Mouse (Mus musculus) MEL (cell line): ENCODE measurements around the gene Relt. TPM values are rescaled to one million over a fixed set of nuclear protein-coding genes. Genes with fewer than 3 reads are reported as not detected.

ENCODE experiments used
- DNase-seq: peaks from one replicate; pipeline ENCODE4 v3.0.0; 2011; ENCODE audit warnings: low read depth, low spot score
- H3K27ac ChIP-seq: 2 replicates; pipeline ENCODE4 v1.5.1; 2012; ENCODE audit warnings: low read depth, mild to moderate bottlenecking, control low read depth, low read length, moderate library complexity; ENCODE audit not compliant: control insufficient read depth
- H3K27me3 ChIP-seq, 2 experiments: fragments of 150-350 bp in 1 of 2; sonication (generic) in 1 of 2; 2 replicates each; pipeline ENCODE4 v1.6.1; 2012; ENCODE audit warnings: low read length in 2 of 2, mild to moderate bottlenecking in 2 of 2, improper control_type of control experiment in 1 of 2, moderate library complexity in 1 of 2; ENCODE audit not compliant: insufficient read depth in 2 of 2, control insufficient read depth in 1 of 2
- H3K36me3 ChIP-seq, 2 experiments: 2 replicates each; pipeline ENCODE4 v1.6.1; 2012 to 2014; ENCODE audit warnings: low read length in 2 of 2, improper control_type of control experiment in 1 of 2, inconsistent platforms in 1 of 2, mild to moderate bottlenecking in 1 of 2; ENCODE audit not compliant: insufficient read depth in 2 of 2, control insufficient read depth in 1 of 2
- H3K4me1 ChIP-seq, 2 experiments: fragments of 150-350 bp in 1 of 2; sonication (generic) in 1 of 2; 2 replicates each; pipeline ENCODE4 v1.6.1; 2012; ENCODE audit warnings: low read length in 2 of 2, improper control_type of control experiment in 1 of 2, mild to moderate bottlenecking in 1 of 2; ENCODE audit not compliant: insufficient read depth in 2 of 2, control insufficient read depth in 1 of 2
- H3K4me3 ChIP-seq, 2 experiments: fragments of 150-350 bp in 1 of 2; sonication (generic) in 1 of 2; 2 replicates each; pipeline ENCODE4 v1.5.1; 2012; ENCODE audit warnings: low read depth in 2 of 2, low read length in 2 of 2, mild to moderate bottlenecking in 2 of 2, moderate library complexity in 2 of 2, control low read depth in 1 of 2, improper control_type of control experiment in 1 of 2; ENCODE audit not compliant: control insufficient read depth in 1 of 2, insufficient read depth in 1 of 2
- H3K79me2 ChIP-seq: 2 replicates; pipeline ENCODE4 v1.6.1; 2012; ENCODE audit warnings: mild to moderate bottlenecking, low read length, moderate library complexity; ENCODE audit not compliant: control insufficient read depth, poor library complexity, insufficient read depth
- H3K9ac ChIP-seq: 2 replicates; pipeline ENCODE4 v1.6.1; 2012; ENCODE audit warnings: low read depth, mild to moderate bottlenecking, control low read depth, low read length, moderate library complexity; ENCODE audit not compliant: control insufficient read depth, poor library complexity, severe bottlenecking
- H3K9me3 ChIP-seq: fragments of 150-350 bp; sonication (generic); replicated peaks from 2 replicates; pipeline ENCODE4 v1.6.1; 2012; ENCODE audit warnings: mild to moderate bottlenecking, low read length, improper control_type of control experiment, moderate library complexity; ENCODE audit not compliant: insufficient read depth
- BHLHE40 ChIP-seq: IDR thresholded peaks from 2 replicates; pipeline ENCODE4 v1.6.1; 2012; ENCODE audit warnings: low read depth, mild to moderate bottlenecking, inconsistent platforms, low read length, improper control_type of control experiment, borderline replicate concordance
- CTCF ChIP-seq, 3 experiments: IDR thresholded peaks in 2 of 3; conservative IDR thresholded peaks in 1 of 3; 2 replicates each; pipeline ENCODE4 v1.5.1; 2011 to 2012; ENCODE audit warnings: low read length in 3 of 3, low read depth in 2 of 3, mild to moderate bottlenecking in 2 of 3, improper control_type of control experiment in 1 of 3, inconsistent platforms in 1 of 3, mixed read lengths in 1 of 3, moderate library complexity in 1 of 3; ENCODE audit not compliant: control insufficient read depth in 1 of 3, insufficient read depth in 1 of 3, poor library complexity in 1 of 3, severe bottlenecking in 1 of 3
- ELF1 ChIP-seq: IDR thresholded peaks from 2 replicates; pipeline ENCODE4 v1.6.1; 2014; ENCODE audit warnings: low read depth, mild to moderate bottlenecking, inconsistent platforms, low read length, improper control_type of control experiment, moderate library complexity
- EP300 ChIP-seq, 2 experiments: IDR thresholded peaks; 2 replicates each; pipeline ENCODE4 v1.6.1; 2011; ENCODE audit warnings: improper control_type of control experiment in 2 of 2, low read length in 2 of 2, low read depth in 1 of 2, mild to moderate bottlenecking in 1 of 2
- ETS1 ChIP-seq: IDR thresholded peaks from 2 replicates; pipeline ENCODE4 v1.6.1; 2012; ENCODE audit warnings: low read depth, mild to moderate bottlenecking, inconsistent platforms, low read length, improper control_type of control experiment, moderate library complexity
- GABPA ChIP-seq: IDR thresholded peaks from 2 replicates; pipeline ENCODE4 v1.6.1; 2012; ENCODE audit warnings: low read depth, mild to moderate bottlenecking, inconsistent platforms, low read length, improper control_type of control experiment, moderate library complexity
- HCFC1 ChIP-seq: IDR thresholded peaks from 2 replicates; pipeline ENCODE4 v1.6.1; 2012; ENCODE audit warnings: low read depth, mild to moderate bottlenecking, inconsistent platforms, low read length, improper control_type of control experiment, moderate library complexity
- KAT2A ChIP-seq: conservative IDR thresholded peaks from 2 replicates; pipeline ENCODE4 v1.6.1; 2012; ENCODE audit warnings: low read depth, low read length, improper control_type of control experiment, inconsistent platforms
- MAFK ChIP-seq: IDR thresholded peaks from 2 replicates; pipeline ENCODE4 v1.6.1; 2011; ENCODE audit warnings: low read depth, mild to moderate bottlenecking, low read length, improper control_type of control experiment, borderline replicate concordance
- MAX ChIP-seq: IDR thresholded peaks from 2 replicates; pipeline ENCODE4 v1.6.1; 2011; ENCODE audit warnings: low read length, improper control_type of control experiment
- MAZ ChIP-seq: IDR thresholded peaks from 2 replicates; pipeline ENCODE4 v1.6.1; 2012; ENCODE audit warnings: low read depth, mild to moderate bottlenecking, inconsistent platforms, low read length, improper control_type of control experiment
- MEF2A ChIP-seq: IDR thresholded peaks from 2 replicates; pipeline ENCODE4 v1.6.1; 2014; ENCODE audit warnings: low read depth, mild to moderate bottlenecking, inconsistent platforms, low read length, improper control_type of control experiment; ENCODE audit not compliant: poor library complexity, insufficient replicate concordance, severe bottlenecking; ENCODE audit errors: extremely low read depth
- MYB ChIP-seq: IDR thresholded peaks from 2 replicates; pipeline ENCODE4 v1.6.1; 2011; ENCODE audit warnings: mild to moderate bottlenecking, low read depth, low read length, improper control_type of control experiment
- MYC ChIP-seq: IDR thresholded peaks from 2 replicates; pipeline ENCODE4 v1.6.1; 2011; ENCODE audit warnings: low read depth, mild to moderate bottlenecking, low read length, improper control_type of control experiment, moderate library complexity
- NELFE ChIP-seq: IDR thresholded peaks from 2 replicates; pipeline ENCODE4 v1.6.1; 2011; ENCODE audit warnings: low read depth, low read length, improper control_type of control experiment
- POLR2A ChIP-seq, 2 experiments: IDR thresholded peaks; 2 replicates each; pipeline ENCODE4 v1.6.1; 2011 to 2012; ENCODE audit warnings: low read length in 2 of 2, mild to moderate bottlenecking in 2 of 2, control low read depth in 1 of 2, improper control_type of control experiment in 1 of 2, low read depth in 1 of 2, moderate library complexity in 1 of 2; ENCODE audit not compliant: control insufficient read depth in 1 of 2, insufficient read depth in 1 of 2, poor library complexity in 1 of 2
- POLR2AphosphoS2 ChIP-seq: IDR thresholded peaks from 2 replicates; pipeline ENCODE4 v1.6.1; 2011; ENCODE audit warnings: low read length, improper control_type of control experiment
- POLR2AphosphoS5 ChIP-seq: IDR thresholded peaks from 2 replicates; pipeline ENCODE4 v1.6.1; 2012; ENCODE audit warnings: low read depth, borderline replicate concordance, mild to moderate bottlenecking, inconsistent platforms, low read length, moderate library complexity, mixed read lengths
- RCOR1 ChIP-seq: IDR thresholded peaks from 2 replicates; pipeline ENCODE4 v1.6.1; 2012; ENCODE audit warnings: low read depth, mild to moderate bottlenecking, inconsistent platforms, low read length, improper control_type of control experiment
- SIN3A ChIP-seq: IDR thresholded peaks from 2 replicates; pipeline ENCODE4 v1.6.1; 2012; ENCODE audit warnings: low read length, improper control_type of control experiment, inconsistent platforms
- TAL1 ChIP-seq: IDR thresholded peaks from 2 replicates; pipeline ENCODE4 v1.6.1; 2012; ENCODE audit warnings: mild to moderate bottlenecking, inconsistent platforms, low read length, moderate library complexity, mixed read lengths
- TCF12 ChIP-seq: IDR thresholded peaks from 2 replicates; pipeline ENCODE4 v1.6.1; 2014; ENCODE audit warnings: low read depth, mild to moderate bottlenecking, inconsistent platforms, low read length, improper control_type of control experiment, moderate library complexity
- USF2 ChIP-seq, 2 experiments: IDR thresholded peaks; 2 replicates each; pipeline ENCODE4 v1.6.1; 2011 to 2012; ENCODE audit warnings: improper control_type of control experiment in 2 of 2, low read length in 2 of 2, borderline replicate concordance in 1 of 2, inconsistent platforms in 1 of 2, low read depth in 1 of 2, mild to moderate bottlenecking in 1 of 2; ENCODE audit not compliant: insufficient read depth in 1 of 2
- ZKSCAN1 ChIP-seq: IDR thresholded peaks from 2 replicates; pipeline ENCODE4 v1.6.1; 2012; ENCODE audit warnings: low read depth, mild to moderate bottlenecking, inconsistent platforms, low read length, improper control_type of control experiment, moderate library complexity
- ZNF384 ChIP-seq: IDR thresholded peaks from 2 replicates; pipeline ENCODE4 v1.6.1; 2012; ENCODE audit warnings: low read depth, mild to moderate bottlenecking, inconsistent platforms, low read length, improper control_type of control experiment
- polyA plus RNA-seq, 2 experiments: library from polyadenylated mRNA; stranded (reverse) in 1 of 2; unstranded in 1 of 2; fragments of >175 nt in 1 of 2; fragments of >200 nt in 1 of 2; gene quantifications; 2 replicates each; pipeline versions ENCODE4 v1.2.1 to v1.2.4; 2012; ENCODE audit warnings: low replicate concordance in 2 of 2, low read depth in 1 of 2; ENCODE audit not compliant: insufficient read length in 2 of 2, insufficient read depth in 1 of 2, missing spikeins in 1 of 2
- total RNA-seq: library from RNA; depleted of rRNA; stranded (reverse); fragments of 300-350 nt; gene quantifications from 2 replicates; pipeline ENCODE4 v1.2.3, GENCODE M21; 2012

Relt gene
- total and polyA plus RNA-seq, 3 experiments, result 29.6 to 37.1 TPM; not detected in 1

GRCm38 (mm10) chr7:100835168-100835567 lies 28.1 kb downstream of the Relt start:
- peaks cover 0 to 11% of the 10 kb centered on the region in 2 experiments; a peak in 2 of 4 replicates for H3K36me3 ChIP-seq
- TF ChIP-seq ELF1, result no peak
- no peak for TF ChIP-seq POLR2AphosphoS2
- TF ChIP-seq USF2 (IDR thresholded peaks at IDR 0.05; ENCODE audit: borderline replicate concordance in 1 of 2, insufficient read depth in 1 of 2, low read depth in 1 of 2, low read length in 2 of 2), result no peak
- TF ChIP-seq ZNF384, result no peak
- no peak for TF ChIP-seq BHLHE40
- TF ChIP-seq GABPA, result no peak
- TF ChIP-seq SIN3A, result no peak
- TF ChIP-seq, all 39 proteins: peak for 0

GRCm38 (mm10) chr7:100833859-100834258 lies 29.4 kb downstream of the Relt start:
- no peaks in the 10 kb centered on the region for H3K9me3 ChIP-seq
- H3K36me3 ChIP-seq, result no peaks in the 10 kb centered on the region
- H3K4me1 ChIP-seq, result 0 out of 4 replicates have a peak, but pooled peaks cover 0 to 3% of the 10 kb centered on the region in 2 experiments
- no peak overlapping the region for H3K4me3 ChIP-seq
- no peak for TF ChIP-seq MAX
- TF ChIP-seq TAL1, result no peak
- no peak for TF ChIP-seq ZKSCAN1
- no peak for TF ChIP-seq POLR2A (IDR thresholded peaks at IDR 0.05; ENCODE audit: control insufficient read depth in 1 of 2, insufficient read depth in 1 of 2, low read depth in 1 of 2, low read length in 2 of 2, poor library complexity in 1 of 2)
- no peak for TF ChIP-seq MAFK
- TF ChIP-seq BHLHE40, result no peak
- no peak for TF ChIP-seq ZNF384
- TF ChIP-seq, all 39 proteins: peak for 0
- no peaks in the 10 kb centered on the region for H3K79me2 ChIP-seq
- H3K9ac ChIP-seq, result no peak overlapping the region
- no peaks in the 10 kb centered on the region for H3K27me3 ChIP-seq
- no peak for DNase-seq
- no peak overlapping the region for H3K27ac ChIP-seq

More at GRCm38 (mm10) chr7:100835168-100835567, 28.1 kb downstream of the Relt start:
- Histone ChIP-seq H3K9me3 (no peaks in the 10 kb centered on the region), H3K79me2 (no peaks in the 10 kb centered on the region), H3K4me3 (no peak overlapping the region), H3K4me1 (peaks cover 5 to 14% of the 10 kb centered on the region in 2 experiments), H3K9ac (no peak overlapping the region), H3K27ac (no peak overlapping the region), H3K27me3 (no peaks in the 10 kb centered on the region)
- no peak for DNase-seq

- Histone ChIP-seq H3K27me3 (no peaks in the 10 kb centered on the region), H3K27ac (no peak overlapping the region), H3K9ac (no peak overlapping the region), H3K4me3 (no peak overlapping the region), H3K79me2 (no peaks in the 10 kb centered on the region), H3K4me1 (no peaks in the 10 kb centered on the region), H3K36me3 (no peaks in the 10 kb centered on the region), H3K9me3 (no peaks in the 10 kb centered on the region)
- no peak for DNase-seq
- no peak for TF ChIP-seq ZNF384
- no peak for TF ChIP-seq MYB
- no peak for TF ChIP-seq POLR2AphosphoS2
- no peak for TF ChIP-seq MAX
- no peak for TF ChIP-seq HCFC1
- no peak for TF ChIP-seq MYC
- TF ChIP-seq MAFK, result no peak
- TF ChIP-seq EP300 (IDR thresholded peaks at IDR 0.05; ENCODE audit: low read depth in 1 of 2, low read length in 2 of 2), result no peak
- no peak for TF ChIP-seq BHLHE40
- no peak for TF ChIP-seq NELFE
- TF ChIP-seq RCOR1, result no peak
- TF ChIP-seq POLR2AphosphoS5, result no peak
- no peak for TF ChIP-seq ETS1
- TF ChIP-seq MAZ, result no peak
- no peak for TF ChIP-seq KAT2A
- no peak for TF ChIP-seq MEF2A
- no peak for TF ChIP-seq TCF12
- no peak for TF ChIP-seq CTCF (IDR thresholded peaks at IDR 0.05 in 2 of 3, conservative IDR thresholded peaks at IDR 0.05 in 1 of 3; ENCODE audit: control insufficient read depth in 1 of 3, insufficient read depth in 1 of 3, low read depth in 2 of 3, low read length in 3 of 3, poor library complexity in 1 of 3, severe bottlenecking in 1 of 3)
Measured at GRCm38 (mm10) chr7:100828549-100828948, 34.7 kb downstream of the Relt start.
